Mouse (Mus musculus) liver, embryonic 13.5 days (tissue): ENCODE measurements around the gene Chrne. TPM values are rescaled to one million over a fixed set of nuclear protein-coding genes. Genes with fewer than 3 reads are reported as not detected.

Experiments used
- ATAC-seq: fragments of 200-750 bp; cut with Nextera tagmentation; 2 replicates; pipeline ENCODE4 v1.8.0; 2017; ENCODE audit warnings: low read depth, mild to moderate bottlenecking, moderate number of reproducible peaks, moderate library complexity
- DNase-seq: peaks from one replicate; pipeline ENCODE4 v3.0.0; 2022
- H3K27ac ChIP-seq: fragments of 300-500 bp; sonication (generic); 2 replicates; pipeline ENCODE4 v1.5.1; 2015; ENCODE audit warnings: moderate library complexity, mild to moderate bottlenecking, inconsistent platforms
- H3K27me3 ChIP-seq: fragments of 300-500 bp; sonication (generic); 2 replicates; pipeline ENCODE4 v1.6.1; 2015; ENCODE audit warnings: mild to moderate bottlenecking, inconsistent platforms
- H3K36me3 ChIP-seq: fragments of 300-500 bp; sonication (generic); 2 replicates; pipeline ENCODE4 v1.6.1; 2015; ENCODE audit warnings: mild to moderate bottlenecking, inconsistent platforms
- H3K4me1 ChIP-seq: fragments of 300-500 bp; sonication (generic); replicated peaks from 2 replicates; pipeline ENCODE4 v1.6.1; 2015; ENCODE audit warnings: inconsistent platforms
- H3K4me2 ChIP-seq: fragments of 300-500 bp; sonication (generic); 2 replicates; pipeline ENCODE4 v1.6.1; 2015; ENCODE audit warnings: inconsistent platforms, mild to moderate bottlenecking, moderate library complexity
- H3K4me3 ChIP-seq: fragments of 300-500 bp; sonication (generic); replicated peaks from 2 replicates; pipeline ENCODE4 v1.5.1; 2015; ENCODE audit warnings: mild to moderate bottlenecking, inconsistent platforms
- H3K9ac ChIP-seq: fragments of 300-500 bp; sonication (generic); 2 replicates; pipeline ENCODE4 v1.6.1; 2015; ENCODE audit warnings: mild to moderate bottlenecking, inconsistent platforms
- H3K9me3 ChIP-seq: fragments of 300-500 bp; sonication (generic); replicated peaks from 2 replicates; pipeline ENCODE4 v1.6.1; 2016; ENCODE audit warnings: inconsistent platforms
- WGBS: fragments of 180-500 bp; shearing (Covaris S2); methylation state at CpG from one replicate; pipeline ENCODE4 v1.1.7; 2015; ENCODE audit not compliant: insufficient replicate concordance; 5-methylcytosine and 5-hydroxymethylcytosine counted together
- polyA plus RNA-seq: library from polyadenylated mRNA; unstranded; fragments of >200 nt; fragmentation: Nextera tagmentation; extraction: Ambion mirVana; gene quantifications from 2 replicates; pipeline ENCODE4 v1.2.1, GENCODE M21; 2015

Gene Chrne
- polyA plus RNA-seq = not detected in 2 replicates

DNA sequence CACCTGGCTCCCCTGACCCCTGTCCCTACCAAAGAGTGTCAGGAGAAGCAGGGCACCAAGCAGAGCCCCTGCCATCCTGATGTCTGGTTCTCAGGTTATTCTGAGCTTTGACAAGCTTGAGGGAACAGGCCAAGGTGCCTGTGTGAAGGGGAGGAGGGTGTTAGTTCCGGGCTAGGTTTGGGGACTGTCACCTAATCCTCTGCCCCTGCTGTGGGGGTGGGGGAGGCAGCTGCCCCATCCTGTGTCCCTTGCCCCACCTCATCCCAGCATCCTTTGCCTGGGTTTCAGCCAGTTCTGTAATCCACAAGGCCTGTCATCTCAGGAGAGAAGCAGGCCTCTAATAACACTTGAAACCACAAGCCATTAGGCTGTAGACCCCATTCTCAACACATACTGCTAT is at the start of gene Chrne:
Chrne (minus strand) TSS at position 116 of the 400 bp plus-strand sequence.
- Histone ChIP-seq H3K36me3 (no peaks in the 10 kb centered on the region), H3K27ac (no peak within 1 kb of the TSS), H3K4me2 (no peak within 1 kb of the TSS), H3K9me3 (no peaks in the 10 kb centered on the region), H3K27me3 (peaks cover 16% of the 10 kb centered on the region; the same call in 1 of the 2 replicates), H3K4me1 (peaks cover 35% of the 10 kb centered on the region), H3K9ac (no peak within 1 kb of the TSS), H3K4me3 (no peak within 1 kb of the TSS)
- ATAC-seq (no peak), DNase-seq (no peak)
- WGBS = 70% methylated on average over 1 of the region's 1 CpGs

DNA sequence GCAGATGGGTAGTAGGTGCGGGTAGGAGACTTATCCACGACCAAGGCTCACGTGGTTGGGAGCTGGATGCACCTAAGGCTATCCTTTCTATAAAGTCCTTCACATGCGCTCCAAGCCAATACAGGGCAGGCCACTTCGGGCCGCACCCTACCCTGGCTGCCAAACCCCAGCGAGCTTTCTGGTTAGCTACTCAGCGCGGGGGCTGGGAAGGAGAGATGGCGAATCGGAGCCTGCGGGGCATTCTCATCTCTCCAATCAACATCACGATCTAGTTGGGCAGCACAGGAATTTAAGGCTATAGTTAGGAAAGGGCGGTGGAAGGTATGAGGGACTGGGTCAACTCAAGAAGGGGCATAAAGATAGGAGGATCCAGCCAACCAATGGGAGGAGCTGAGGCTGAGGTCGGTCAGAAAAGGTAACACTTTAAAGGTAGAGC is 49.3 kb upstream of the Chrne start:
- DNase-seq = no peak
- H3K27ac ChIP-seq = peak overlapping the region; percentile 92
- peaks cover 36% of the 10 kb centered on the region for H3K36me3 ChIP-seq
- no peaks in the 10 kb centered on the region for H3K9me3 ChIP-seq
- peak; percentile 71 for ATAC-seq
- peak overlapping the region; percentile 78 for H3K4me2 ChIP-seq
- H3K27me3 ChIP-seq = no peaks in the 10 kb centered on the region
- H3K9ac ChIP-seq = peak overlapping the region; percentile 75
- peak overlapping the region; percentile 79 for H3K4me3 ChIP-seq
- WGBS = under 1% methylated on average over 15 of the region's 15 CpGs
- H3K4me1 ChIP-seq = peaks cover 46% of the 10 kb centered on the region

DNA sequence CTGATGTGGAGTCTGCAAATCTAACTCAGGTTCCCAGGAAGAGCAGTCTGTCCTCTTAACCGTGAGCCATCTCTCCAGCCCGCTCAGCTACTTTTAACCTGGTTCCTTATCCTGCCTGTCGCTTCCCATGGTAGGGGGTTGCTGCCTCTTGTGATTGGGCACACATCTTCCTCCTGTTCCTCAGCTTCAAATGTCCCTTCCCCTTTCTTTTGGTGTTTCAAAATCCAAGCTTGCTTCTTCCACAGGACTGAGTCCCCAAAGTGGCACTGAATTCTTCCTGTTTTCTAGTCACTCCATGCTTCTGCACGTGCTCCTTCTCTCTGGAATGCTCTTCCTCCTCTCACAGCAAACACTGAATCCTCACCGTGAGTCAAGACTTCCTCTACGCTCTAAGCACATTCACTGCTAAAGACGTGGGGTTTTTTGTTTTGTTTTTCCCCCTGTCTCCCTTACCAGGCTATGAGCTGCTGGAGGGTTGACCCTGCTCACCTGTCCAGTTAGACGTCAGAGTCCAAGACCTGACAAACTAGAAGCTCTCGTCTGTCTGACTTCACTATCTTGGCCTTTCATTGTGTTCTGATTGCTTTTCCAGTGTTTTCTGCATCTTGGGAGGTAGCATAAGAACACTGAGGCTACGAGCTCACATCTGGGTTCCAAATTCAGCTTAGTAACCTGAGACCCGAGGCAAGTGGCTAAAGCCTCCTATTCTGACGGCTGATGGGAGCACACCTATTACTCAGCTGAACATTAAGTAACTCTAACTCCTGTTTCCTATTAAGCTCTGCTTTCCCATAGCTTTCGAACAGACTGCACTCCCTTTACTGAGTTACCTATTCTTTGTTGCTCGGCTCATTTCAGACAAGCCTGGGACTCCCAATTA is 48.5 kb upstream of the Chrne start:
- ATAC-seq (no peak), DNase-seq (no peak)
- Histone ChIP-seq H3K9ac (peak overlapping the region; percentile 75), H3K27me3 (no peaks in the 10 kb centered on the region), H3K9me3 (no peaks in the 10 kb centered on the region), H3K4me2 (peak overlapping the region; percentile 78), H3K4me1 (peaks cover 46% of the 10 kb centered on the region), H3K4me3 (peak overlapping the region; percentile 79), H3K36me3 (peaks cover 44% of the 10 kb centered on the region), H3K27ac (peak overlapping the region; percentile 92)
- 62% methylated on average over 14 of the region's 14 CpGs for WGBS

DNA sequence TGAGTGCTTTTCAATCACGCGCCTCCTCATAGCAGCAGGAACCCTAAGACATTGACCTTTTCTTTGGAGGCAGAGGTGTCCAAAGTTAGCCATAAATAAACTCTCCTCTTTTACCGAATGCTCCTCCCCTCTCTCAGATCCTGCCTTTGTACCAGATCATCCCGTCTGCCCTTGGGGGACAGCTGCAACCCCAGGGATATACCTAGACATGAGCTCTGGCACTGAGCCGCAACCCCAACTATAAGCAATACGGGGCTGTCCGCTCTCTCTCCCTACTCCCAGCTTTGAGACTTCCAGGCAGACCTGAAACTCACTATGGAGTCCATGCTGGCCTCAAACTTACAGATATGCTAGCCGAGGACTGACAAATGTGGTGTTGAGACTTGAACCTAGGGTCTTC is 47.7 kb upstream of the Chrne start:
- H3K9me3 ChIP-seq = no peaks in the 10 kb centered on the region
- no peak overlapping the region for H3K4me2 ChIP-seq
- no peak overlapping the region for H3K4me3 ChIP-seq
- H3K4me1 ChIP-seq = peaks cover 44% of the 10 kb centered on the region
- peaks cover 50% of the 10 kb centered on the region for H3K36me3 ChIP-seq
- ATAC-seq (no peak), DNase-seq (no peak)
- WGBS = 86% methylated on average over 8 of the region's 8 CpGs
- H3K27ac ChIP-seq = no peak overlapping the region
- H3K27me3 ChIP-seq = no peaks in the 10 kb centered on the region
- no peak overlapping the region for H3K9ac ChIP-seq

DNA sequence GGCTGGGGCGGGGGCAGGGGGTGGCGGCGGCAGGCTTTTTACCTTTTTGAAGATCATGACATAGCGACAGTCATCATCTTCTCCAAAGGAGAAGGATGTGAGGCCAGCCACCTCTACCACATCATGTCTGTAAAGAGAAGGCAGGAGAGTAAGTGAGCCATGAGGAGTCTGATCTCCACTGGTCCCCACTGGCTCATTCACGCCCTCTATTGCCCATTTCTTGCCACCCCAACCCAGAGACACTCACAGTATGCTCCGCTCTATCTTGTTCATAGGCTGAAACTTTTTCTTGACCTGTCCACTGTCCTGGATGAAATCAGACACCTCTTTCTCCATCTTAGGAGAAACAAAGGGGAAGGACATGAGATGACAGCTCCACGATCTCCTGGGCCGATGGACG is 45.7 kb upstream of the Chrne start:
- Histone ChIP-seq H3K27ac (no peak overlapping the region), H3K9me3 (no peaks in the 10 kb centered on the region), H3K4me3 (no peak overlapping the region), H3K27me3 (no peaks in the 10 kb centered on the region), H3K9ac (no peak overlapping the region), H3K36me3 (peaks cover 52% of the 10 kb centered on the region), H3K4me1 (peaks cover 26% of the 10 kb centered on the region), H3K4me2 (no peak overlapping the region)
- ATAC-seq (no peak), DNase-seq (no peak)
- WGBS = 87% methylated on average over 9 of the region's 9 CpGs

DNA sequence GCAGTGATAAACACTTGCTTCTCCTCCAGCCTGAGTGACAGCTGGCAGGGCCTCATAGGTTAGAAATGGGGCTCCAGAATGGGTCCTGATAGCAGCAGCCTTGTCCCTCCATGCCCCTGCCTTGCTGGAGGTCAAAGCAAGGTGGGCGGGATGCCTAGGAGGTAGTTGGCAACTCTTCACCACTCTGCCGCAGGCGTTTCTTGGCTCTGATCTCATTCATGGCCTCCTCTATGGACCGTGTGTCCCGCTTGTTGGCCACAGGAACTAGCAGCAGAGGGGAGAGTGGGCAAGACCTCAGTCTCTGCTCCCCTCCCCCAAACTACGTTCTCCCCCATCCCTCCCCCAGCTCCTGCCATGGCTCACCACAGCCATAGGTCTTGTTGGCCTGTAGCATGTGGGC is 44.9 kb upstream of the Chrne start:
- H3K4me3 ChIP-seq = no peak overlapping the region
- H3K9me3 ChIP-seq = no peaks in the 10 kb centered on the region
- no peak for ATAC-seq
- no peaks in the 10 kb centered on the region for H3K27me3 ChIP-seq
- H3K4me2 ChIP-seq = no peak overlapping the region
- DNase-seq = no peak
- H3K36me3 ChIP-seq = peaks cover 52% of the 10 kb centered on the region
- no peak overlapping the region for H3K27ac ChIP-seq
- no peak overlapping the region for H3K9ac ChIP-seq
- H3K4me1 ChIP-seq = peaks cover 23% of the 10 kb centered on the region
- WGBS = 85% methylated on average over 6 of the region's 6 CpGs

DNA sequence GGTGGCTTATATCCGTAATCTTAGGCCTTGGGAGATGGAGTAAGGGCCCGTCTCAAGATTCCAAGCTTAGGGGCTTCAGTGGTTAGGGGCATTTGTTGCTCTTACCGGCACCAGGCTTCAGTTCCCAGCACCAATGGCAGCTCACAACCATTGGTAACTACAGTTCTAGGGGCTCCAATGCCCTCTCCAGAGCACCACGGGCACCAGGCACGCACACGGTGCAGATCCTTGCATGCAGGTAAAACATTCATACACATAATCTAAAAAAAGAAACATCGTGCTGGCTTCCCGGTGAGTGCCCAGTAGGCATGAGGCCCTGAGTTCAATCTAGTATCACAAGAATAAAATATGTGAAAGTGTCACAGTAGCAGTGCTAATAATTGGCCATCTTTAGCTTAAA is 44.1 kb upstream of the Chrne start:
- H3K27ac ChIP-seq = no peak overlapping the region
- H3K36me3 ChIP-seq = peaks cover 52% of the 10 kb centered on the region
- H3K4me2 ChIP-seq = no peak overlapping the region
- no peaks in the 10 kb centered on the region for H3K9me3 ChIP-seq
- H3K9ac ChIP-seq = no peak overlapping the region
- 92% methylated on average over 8 of the region's 8 CpGs for WGBS
- ATAC-seq = no peak
- no peak overlapping the region for H3K4me3 ChIP-seq
- H3K27me3 ChIP-seq = no peaks in the 10 kb centered on the region
- no peak for DNase-seq
- peaks cover 24% of the 10 kb centered on the region for H3K4me1 ChIP-seq

DNA sequence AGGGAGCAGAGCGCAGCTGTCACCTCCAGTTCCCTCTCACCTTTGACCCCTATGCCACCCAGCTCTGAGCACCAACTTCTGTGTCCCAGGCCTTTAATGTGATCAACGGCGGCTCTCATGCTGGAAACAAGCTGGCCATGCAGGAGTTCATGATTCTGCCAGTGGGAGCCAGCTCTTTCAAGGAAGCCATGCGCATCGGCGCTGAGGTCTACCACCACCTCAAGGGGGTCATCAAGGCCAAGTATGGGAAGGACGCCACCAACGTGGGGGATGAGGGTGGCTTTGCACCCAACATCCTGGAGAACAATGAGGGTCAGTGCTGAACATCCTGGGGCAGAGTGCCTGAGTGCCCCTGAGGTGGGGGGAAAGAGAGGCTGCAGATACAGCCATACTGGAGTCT is 41.6 kb upstream of the Chrne start:
- ATAC-seq (no peak), DNase-seq (no peak)
- H3K27ac ChIP-seq = no peak overlapping the region; the same call in 1 of the 2 replicates
- H3K36me3 ChIP-seq = peaks cover 45% of the 10 kb centered on the region
- H3K9ac ChIP-seq = no peak overlapping the region
- H3K9me3 ChIP-seq = no peaks in the 10 kb centered on the region
- no peak overlapping the region for H3K4me3 ChIP-seq
- peaks cover 28% of the 10 kb centered on the region for H3K4me1 ChIP-seq
- WGBS = 82% methylated on average over 8 of the region's 8 CpGs
- H3K27me3 ChIP-seq = no peaks in the 10 kb centered on the region
- H3K4me2 ChIP-seq = no peak overlapping the region

DNA sequence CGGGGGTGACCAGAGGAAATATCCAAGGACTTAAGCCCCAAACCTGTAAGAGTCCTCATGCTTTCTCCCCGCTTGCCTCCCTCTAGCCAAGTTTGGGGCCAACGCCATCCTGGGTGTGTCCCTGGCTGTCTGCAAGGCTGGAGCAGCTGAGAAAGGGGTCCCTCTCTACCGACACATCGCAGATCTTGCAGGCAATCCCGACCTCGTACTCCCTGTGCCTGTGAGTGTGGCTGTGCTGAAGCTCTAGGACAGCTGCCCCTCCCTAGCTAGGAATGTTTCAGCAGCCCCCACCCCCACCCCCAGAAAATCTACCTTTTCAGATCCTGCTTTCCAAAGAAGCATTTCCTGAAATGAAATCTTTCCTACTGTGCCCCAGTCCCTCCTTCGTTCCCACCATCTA is 39.9 kb upstream of the Chrne start:
- H3K4me3 ChIP-seq = no peak overlapping the region
- no peak overlapping the region for H3K27ac ChIP-seq
- H3K9ac ChIP-seq = no peak overlapping the region
- peaks cover 32% of the 10 kb centered on the region for H3K36me3 ChIP-seq
- H3K4me2 ChIP-seq = no peak overlapping the region
- H3K27me3 ChIP-seq = no peaks in the 10 kb centered on the region
- no peaks in the 10 kb centered on the region for H3K9me3 ChIP-seq
- H3K4me1 ChIP-seq = peaks cover 34% of the 10 kb centered on the region
- DNase-seq = no peak
- WGBS = 73% methylated on average over 8 of the region's 8 CpGs
- no peak for ATAC-seq

DNA sequence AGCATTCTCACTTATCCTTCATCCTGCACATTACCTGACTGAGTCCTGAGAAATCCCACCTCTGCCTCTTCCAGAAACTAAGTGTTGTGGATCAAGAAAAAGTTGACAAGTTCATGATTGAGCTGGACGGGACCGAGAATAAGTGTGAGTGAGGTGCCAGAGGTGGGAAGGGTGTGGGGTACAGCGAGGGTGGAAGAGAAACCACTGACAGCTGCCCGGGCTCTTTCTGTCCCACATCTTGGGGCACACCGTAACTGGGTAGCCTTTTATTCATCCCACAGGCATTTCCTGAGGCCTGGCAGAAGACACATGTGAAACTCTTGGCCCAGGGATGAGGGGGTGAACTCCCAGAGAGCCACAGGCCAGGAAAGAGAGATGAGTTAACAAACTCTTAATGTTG is 39.5 kb upstream of the Chrne start:
- Histone ChIP-seq H3K27me3 (no peaks in the 10 kb centered on the region), H3K4me3 (no peak overlapping the region), H3K9me3 (no peaks in the 10 kb centered on the region), H3K27ac (no peak overlapping the region), H3K9ac (no peak overlapping the region), H3K36me3 (peaks cover 28% of the 10 kb centered on the region), H3K4me2 (no peak overlapping the region), H3K4me1 (peaks cover 34% of the 10 kb centered on the region)
- WGBS = 74% methylated on average over 5 of the region's 5 CpGs
- DNase-seq = no peak
- no peak for ATAC-seq

DNA sequence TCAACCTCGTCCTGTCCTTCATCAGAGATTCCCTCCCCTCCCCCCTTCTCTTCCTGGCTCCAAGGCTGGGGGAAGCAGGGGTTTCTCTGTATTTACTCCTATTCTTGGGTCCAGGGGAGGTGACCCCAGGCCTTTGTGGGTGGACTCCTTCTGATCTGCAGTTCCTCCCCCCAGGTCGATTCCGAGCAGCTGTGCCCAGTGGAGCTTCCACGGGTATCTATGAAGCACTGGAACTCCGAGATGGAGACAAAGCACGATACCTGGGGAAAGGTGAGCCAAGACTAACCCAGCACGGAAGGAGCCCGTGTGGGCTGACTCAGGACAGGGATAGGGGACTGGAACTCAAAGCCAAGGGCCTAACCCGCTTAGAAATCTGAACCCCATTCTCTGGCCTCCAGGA is 39.0 kb upstream of the Chrne start:
- peak overlapping the region; percentile 99 for H3K27ac ChIP-seq
- H3K9ac ChIP-seq = no peak overlapping the region
- no peak for DNase-seq
- H3K4me1 ChIP-seq = peaks cover 39% of the 10 kb centered on the region
- peaks cover 25% of the 10 kb centered on the region for H3K36me3 ChIP-seq
- H3K4me2 ChIP-seq = no peak overlapping the region
- no peak overlapping the region for H3K4me3 ChIP-seq
- 70% methylated on average over 9 of the region's 9 CpGs for WGBS
- ATAC-seq = no peak
- H3K9me3 ChIP-seq = no peaks in the 10 kb centered on the region
- H3K27me3 ChIP-seq = no peaks in the 10 kb centered on the region

DNA sequence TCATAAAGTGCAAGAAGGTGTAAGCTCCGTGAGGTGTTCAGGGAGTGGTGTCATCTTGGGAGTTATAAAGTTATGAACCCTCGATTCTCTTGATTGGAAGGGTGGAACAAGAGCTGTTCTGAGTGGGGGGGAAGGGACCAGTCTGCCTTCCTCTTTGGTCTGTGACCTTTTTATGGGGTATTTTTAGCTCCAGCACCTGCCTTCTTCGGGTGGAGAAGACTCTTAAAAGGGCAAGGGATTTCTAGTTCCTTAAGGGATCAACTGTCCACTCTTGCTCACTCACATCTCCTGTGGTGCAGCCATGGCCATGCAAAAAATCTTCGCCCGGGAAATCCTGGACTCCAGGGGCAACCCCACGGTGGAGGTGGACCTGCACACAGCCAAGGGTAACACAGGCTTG is 38.6 kb upstream of the Chrne start:
- H3K27me3 ChIP-seq = no peaks in the 10 kb centered on the region
- DNase-seq (no peak), ATAC-seq (no peak)
- H3K4me2 ChIP-seq = 0 out of 2 replicates have a peak overlapping the region, but pooled peaks have one; percentile 96
- no peak overlapping the region for H3K4me3 ChIP-seq
- 48% methylated on average over 6 of the region's 6 CpGs for WGBS
- peaks cover 44% of the 10 kb centered on the region for H3K4me1 ChIP-seq
- H3K27ac ChIP-seq = peak overlapping the region; percentile 99
- H3K9me3 ChIP-seq = no peaks in the 10 kb centered on the region
- H3K36me3 ChIP-seq = peaks cover 25% of the 10 kb centered on the region
- H3K9ac ChIP-seq = no peak overlapping the region
